Mouse (Mus musculus): ENCODE measurements around the gene Bnc1. TPM values are rescaled to one million over a fixed set of nuclear protein-coding genes. Genes with fewer than 3 reads are reported as not detected.

The Bnc1 gene
- total RNA-seq (2018; cell fraction: chromatin; rRNA removed): under 1 TPM in 1 of 26 experiments, not detected in 25; 0.47 TPM
- not detected for total RNA-seq (2018; cell fraction: cytosol; rRNA removed)
- not detected for total RNA-seq (2018; cell fraction: nucleus; rRNA removed)
- not detected in 3 replicates for polyA plus RNA-seq (2018)

DNA sequence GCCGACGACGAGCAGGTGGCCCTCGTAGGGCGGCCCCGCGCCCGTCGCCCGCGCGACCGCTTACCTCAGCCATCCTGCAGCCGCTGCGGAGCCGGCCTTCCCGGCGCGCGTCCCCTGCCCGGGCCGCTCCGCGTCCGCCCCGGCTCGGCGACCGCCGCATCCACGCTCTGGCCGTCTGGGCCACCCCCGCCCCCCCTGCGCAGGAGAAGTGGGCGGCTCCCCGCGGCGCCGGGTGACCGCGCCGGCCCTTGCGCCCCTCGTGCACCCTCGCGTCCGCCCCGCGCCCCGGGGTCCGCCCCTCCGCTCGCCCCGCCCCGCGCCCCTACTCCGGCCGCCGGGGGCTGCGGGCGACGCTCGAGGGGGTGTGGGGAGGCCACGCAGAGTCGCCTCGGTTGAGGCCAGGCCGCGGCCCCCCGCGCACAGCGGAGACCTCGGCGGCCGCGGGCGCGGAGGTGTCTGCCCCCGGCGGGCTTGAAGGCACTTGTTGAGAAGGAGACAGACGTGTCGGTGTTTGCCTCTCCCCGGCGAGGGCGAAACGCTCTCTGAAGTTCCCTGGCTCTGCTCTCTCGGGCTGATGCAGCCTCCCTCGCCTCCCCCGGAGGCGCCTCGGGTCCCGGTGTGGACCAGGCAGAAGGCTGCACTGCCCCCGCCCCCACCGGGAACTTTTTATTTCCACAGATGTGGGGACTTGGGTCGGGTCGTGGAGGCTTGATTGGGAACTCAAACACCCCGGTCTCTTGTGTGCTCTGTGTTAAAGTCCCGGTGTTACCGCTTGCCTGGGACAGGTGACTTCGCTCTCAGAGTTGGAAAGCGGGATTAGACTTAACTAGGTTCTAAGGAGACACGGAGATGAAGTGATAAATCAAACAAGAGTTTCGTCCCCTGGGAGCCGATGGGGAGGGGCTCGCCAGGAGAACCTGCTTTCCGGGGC, at the start of gene Bnc1:
Gene Bnc1 (minus strand): TSS at position 162 of the 931 bp plus-strand sequence.
- Histone ChIP-seq H3K79me2 (ENCODE audit: inconsistent target) (no peaks in the 10 kb centered on the region), H3K36me3 (ENCODE audit: inconsistent target) (no peaks in the 10 kb centered on the region), H3K4me3 (ENCODE audit: inconsistent target) (no peak within 1 kb of the TSS), H3K27ac (no peak within 1 kb of the TSS)
- 2% methylated on average over 105 of the region's 105 CpGs for WGBS (ENCODE audit: missing documents)

DNA sequence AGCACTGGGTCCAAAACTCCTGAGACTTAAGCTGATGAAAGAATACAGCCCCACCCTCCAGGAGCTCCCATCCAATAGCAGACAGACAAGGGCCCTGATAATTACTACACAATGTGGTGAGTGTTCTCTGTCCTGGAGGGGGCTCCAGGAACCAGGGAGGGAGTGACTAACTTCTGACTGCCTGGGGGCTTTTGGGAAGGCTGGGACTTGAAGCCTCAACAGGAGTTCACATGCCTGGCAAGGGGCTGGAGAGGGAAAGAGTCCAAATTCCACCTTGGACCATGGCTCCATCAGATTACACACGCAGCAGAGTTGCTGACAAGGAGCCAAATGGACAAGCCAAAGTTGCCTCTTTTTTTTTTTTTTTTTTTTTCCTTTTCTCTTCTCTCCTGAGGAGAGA, 41.3 kb upstream of the Bnc1 start:
- H3K27ac ChIP-seq: no peak overlapping the region
- H3K36me3 ChIP-seq (ENCODE audit: inconsistent target): no peaks in the 10 kb centered on the region
- H3K79me2 ChIP-seq (ENCODE audit: inconsistent target): no peaks in the 10 kb centered on the region
- no peak overlapping the region for H3K4me3 ChIP-seq (ENCODE audit: inconsistent target)
- WGBS (ENCODE audit: missing documents): 86% methylated on average over 1 of the region's 1 CpGs

DNA sequence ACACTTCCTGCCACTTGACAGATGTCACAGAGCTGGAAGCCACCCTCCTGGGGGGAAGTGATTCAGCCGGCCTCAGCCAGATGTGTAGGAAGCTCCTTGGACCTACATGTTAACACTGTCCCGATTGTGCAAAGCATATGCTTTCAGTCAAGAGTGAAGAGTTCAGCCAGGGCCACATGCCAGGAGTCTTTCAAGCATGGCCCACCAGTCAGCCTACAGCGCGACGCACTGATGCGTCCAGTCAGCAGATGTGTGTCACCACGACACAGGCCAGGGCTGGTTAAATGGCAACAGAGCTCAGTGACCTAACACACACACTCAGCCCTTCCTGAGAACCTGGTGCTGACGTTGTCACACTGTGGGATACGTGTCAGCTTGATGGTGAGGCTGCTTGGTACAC, 37.6 kb upstream of the Bnc1 start:
- Histone ChIP-seq H3K79me2 (ENCODE audit: inconsistent target) (no peaks in the 10 kb centered on the region), H3K27ac (no peak overlapping the region), H3K36me3 (ENCODE audit: inconsistent target) (no peaks in the 10 kb centered on the region), H3K4me3 (ENCODE audit: inconsistent target) (no peak overlapping the region)
- 79% methylated on average over 9 of the region's 9 CpGs for WGBS (ENCODE audit: missing documents)

- H3K36me3 ChIP-seq (ENCODE audit: inconsistent target): no peaks in the 10 kb centered on the region
- H3K4me3 ChIP-seq (ENCODE audit: inconsistent target): no peak overlapping the region
- WGBS (ENCODE audit: missing documents): 0% methylated on average over 2 of the region's 2 CpGs
- no peak overlapping the region for H3K27ac ChIP-seq
- no peaks in the 10 kb centered on the region for H3K79me2 ChIP-seq (ENCODE audit: inconsistent target)
Measured at GRCm38 (mm10) chr7:82025802-82026201, 33.7 kb upstream of the Bnc1 start.

GRCm38 (mm10) chr7:82023676-82024075, 31.6 kb upstream of the Bnc1 start:
- Histone ChIP-seq H3K79me2 (ENCODE audit: inconsistent target) (no peaks in the 10 kb centered on the region), H3K4me3 (ENCODE audit: inconsistent target) (no peak overlapping the region), H3K36me3 (ENCODE audit: inconsistent target) (no peaks in the 10 kb centered on the region), H3K27ac (no peak overlapping the region)
- 88% methylated on average over 2 of the region's 2 CpGs for WGBS (ENCODE audit: missing documents)

DNA sequence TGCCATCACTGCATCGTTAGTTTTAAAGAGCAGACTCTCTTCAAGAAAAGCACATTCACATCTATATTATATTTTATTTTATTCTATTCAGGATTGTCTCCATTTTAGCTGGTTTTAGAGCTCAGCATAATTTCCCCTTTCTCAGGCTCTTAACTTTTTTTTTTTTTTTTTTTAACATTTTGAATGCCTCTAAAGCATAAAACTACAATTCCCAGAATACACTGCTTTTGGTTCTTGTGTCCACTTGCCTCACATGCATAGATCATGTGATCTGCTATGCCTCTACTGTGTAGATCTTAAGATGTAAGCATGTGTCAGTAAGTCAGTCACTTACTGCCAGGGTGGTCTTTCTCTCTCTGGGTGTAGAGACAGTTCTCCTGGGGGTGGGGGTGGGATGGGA, 30.3 kb upstream of the Bnc1 start:
- 100% methylated on average over 1 of the region's 1 CpGs for WGBS (ENCODE audit: missing documents)
- Histone ChIP-seq H3K79me2 (ENCODE audit: inconsistent target) (no peaks in the 10 kb centered on the region), H3K36me3 (ENCODE audit: inconsistent target) (no peaks in the 10 kb centered on the region), H3K4me3 (ENCODE audit: inconsistent target) (no peak overlapping the region), H3K27ac (no peak overlapping the region)

GRCm38 (mm10) chr7:82018031-82018430, 25.9 kb upstream of the Bnc1 start:
- Histone ChIP-seq H3K79me2 (ENCODE audit: inconsistent target) (no peaks in the 10 kb centered on the region), H3K4me3 (ENCODE audit: inconsistent target) (no peak overlapping the region), H3K27ac (no peak overlapping the region), H3K36me3 (ENCODE audit: inconsistent target) (no peaks in the 10 kb centered on the region)
- WGBS (ENCODE audit: missing documents): 82% methylated on average over 2 of the region's 2 CpGs

- no peak overlapping the region for H3K4me3 ChIP-seq (ENCODE audit: inconsistent target)
- no peaks in the 10 kb centered on the region for H3K36me3 ChIP-seq (ENCODE audit: inconsistent target)
- H3K79me2 ChIP-seq (ENCODE audit: inconsistent target): no peaks in the 10 kb centered on the region
- WGBS (ENCODE audit: missing documents): 18% methylated on average over 25 of the region's 25 CpGs
- H3K27ac ChIP-seq: no peak overlapping the region
Measured at GRCm38 (mm10) chr7:82016751-82017710, 24.9 kb upstream of the Bnc1 start.

GRCm38 (mm10) chr7:82012472-82012871, 20.4 kb upstream of the Bnc1 start:
- Histone ChIP-seq H3K27ac (no peak overlapping the region), H3K36me3 (ENCODE audit: inconsistent target) (no peaks in the 10 kb centered on the region), H3K4me3 (ENCODE audit: inconsistent target) (no peak overlapping the region), H3K79me2 (ENCODE audit: inconsistent target) (no peaks in the 10 kb centered on the region)
- 67% methylated on average over 13 of the region's 13 CpGs for WGBS (ENCODE audit: missing documents)

DNA sequence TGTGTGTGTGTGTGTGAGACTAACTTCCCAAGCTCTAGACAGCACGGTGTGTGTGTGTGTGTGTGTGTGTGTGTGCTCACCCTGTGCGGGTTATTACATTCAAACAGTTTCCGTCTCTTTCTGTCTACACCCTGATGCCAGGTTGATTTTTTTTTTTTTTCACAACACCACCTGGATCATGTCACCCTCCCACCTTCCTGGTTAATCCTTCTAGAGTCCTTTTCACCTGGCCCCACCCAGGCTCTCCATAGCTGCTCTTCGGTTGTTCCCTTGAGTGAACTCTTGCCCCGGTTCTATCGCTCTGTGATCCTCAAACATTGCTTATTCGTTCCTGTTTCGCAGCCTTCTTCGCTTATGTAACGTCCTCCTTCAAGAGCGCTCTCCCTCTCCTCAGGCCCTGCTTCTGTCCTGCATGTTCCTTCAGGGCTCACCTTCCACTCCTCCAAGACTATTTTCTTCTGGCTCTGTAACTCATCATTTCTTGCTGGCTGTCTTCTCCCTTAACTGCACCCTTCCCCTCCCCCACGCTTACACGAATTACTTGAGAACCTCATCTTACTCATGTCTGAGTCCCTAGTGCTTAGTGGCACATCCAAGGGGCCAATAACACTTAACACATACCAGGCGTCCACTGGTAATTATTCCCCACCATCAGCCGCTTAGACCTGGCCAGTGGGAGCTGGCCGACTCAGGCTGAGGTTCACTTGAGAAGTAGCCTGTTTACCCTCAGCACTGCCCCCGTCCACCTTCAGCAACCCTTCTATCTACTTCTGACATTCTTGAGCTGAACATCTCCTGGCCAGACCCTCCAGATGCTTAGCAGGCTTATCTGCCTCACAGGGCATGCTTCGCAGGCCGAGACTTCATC, 19.7 kb upstream of the Bnc1 start:
- Histone ChIP-seq H3K36me3 (ENCODE audit: inconsistent target) (no peaks in the 10 kb centered on the region), H3K27ac (no peak overlapping the region), H3K4me3 (ENCODE audit: inconsistent target) (no peak overlapping the region), H3K79me2 (ENCODE audit: inconsistent target) (no peaks in the 10 kb centered on the region)
- WGBS (ENCODE audit: missing documents): 66% methylated on average over 18 of the region's 19 CpGs

GRCm38 (mm10) chr7:82007151-82007550, 15.1 kb upstream of the Bnc1 start:
- Histone ChIP-seq H3K79me2 (ENCODE audit: inconsistent target) (no peaks in the 10 kb centered on the region), H3K27ac (no peak overlapping the region), H3K4me3 (ENCODE audit: inconsistent target) (no peak overlapping the region), H3K36me3 (ENCODE audit: inconsistent target) (no peaks in the 10 kb centered on the region)
- WGBS (ENCODE audit: missing documents): 100% methylated on average over 2 of the region's 2 CpGs

DNA sequence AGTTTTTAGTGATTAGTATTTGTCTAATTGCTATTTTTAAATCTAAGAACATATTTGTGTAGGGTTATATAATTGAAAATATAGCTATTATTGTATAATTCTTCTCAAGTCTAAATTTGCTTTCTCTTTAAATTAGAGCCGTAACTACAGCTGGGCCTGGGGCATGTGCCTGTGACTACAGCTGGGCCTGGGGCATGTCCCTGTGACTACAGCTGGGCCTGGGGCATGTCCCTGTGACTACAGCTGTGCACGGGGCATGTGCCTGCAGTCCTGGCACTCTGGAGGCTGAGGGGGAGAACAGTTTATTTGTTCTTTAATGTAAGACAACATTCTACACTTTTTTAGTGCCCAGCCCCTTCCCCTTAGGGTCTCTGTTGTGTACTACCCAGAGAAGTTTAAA, 12.1 kb upstream of the Bnc1 start:
- no peaks in the 10 kb centered on the region for H3K79me2 ChIP-seq (ENCODE audit: inconsistent target)
- 92% methylated on average over 2 of the region's 2 CpGs for WGBS (ENCODE audit: missing documents)
- no peak overlapping the region for H3K27ac ChIP-seq
- no peaks in the 10 kb centered on the region for H3K36me3 ChIP-seq (ENCODE audit: inconsistent target)
- no peak overlapping the region for H3K4me3 ChIP-seq (ENCODE audit: inconsistent target)

GRCm38 (mm10) chr7:81999816-82000215, 7.7 kb upstream of the Bnc1 start:
- WGBS (ENCODE audit: missing documents): 76% methylated on average over 2 of the region's 2 CpGs

DNA sequence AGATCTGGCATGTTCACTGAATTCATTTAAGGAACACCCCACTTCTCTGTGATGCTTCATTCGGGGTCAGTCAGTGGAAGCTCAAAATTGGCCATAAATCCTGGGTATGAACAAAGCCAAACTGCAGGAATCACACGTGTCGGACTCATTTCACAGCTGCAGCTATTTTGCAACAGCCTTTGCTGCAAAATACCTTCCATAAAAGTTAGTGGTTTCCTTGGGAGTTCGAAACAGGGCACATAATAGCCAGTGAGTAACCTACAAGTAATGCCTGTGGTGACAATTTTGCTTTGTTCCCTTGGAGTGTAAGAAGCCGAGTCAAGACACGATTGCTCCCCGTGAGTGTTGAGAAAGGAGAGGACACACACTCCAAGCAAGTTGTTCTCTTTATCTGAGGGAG, 7.3 kb upstream of the Bnc1 start:
- Histone ChIP-seq H3K79me2 (ENCODE audit: inconsistent target) (no peaks in the 10 kb centered on the region), H3K27ac (no peak overlapping the region), H3K36me3 (ENCODE audit: inconsistent target) (no peaks in the 10 kb centered on the region), H3K4me3 (ENCODE audit: inconsistent target) (no peak overlapping the region)
- 71% methylated on average over 7 of the region's 7 CpGs for WGBS (ENCODE audit: missing documents)

More at GRCm38 (mm10) chr7:81999816-82000215, 7.7 kb upstream of the Bnc1 start:
- Histone ChIP-seq H3K4me3 (ENCODE audit: inconsistent target) (no peak overlapping the region), H3K36me3 (ENCODE audit: inconsistent target) (no peaks in the 10 kb centered on the region), H3K79me2 (ENCODE audit: inconsistent target) (no peaks in the 10 kb centered on the region), H3K27ac (no peak overlapping the region)

Measured in macrophage (primary cell).